Mouse (Mus musculus): ENCODE measurements around the gene Smg1.

Gene Smg1

GRCm38 (mm10) chr7:118143123-118143522 lies 100.3 kb downstream of the Smg1 start:
- DNase-seq (ENCODE audit: low spot score), result no peak

- DNase-seq (ENCODE audit: low spot score), result no peak
Observed at GRCm38 (mm10) chr7:118141271-118141670, 102.2 kb downstream of the Smg1 start.

- no peak for DNase-seq (ENCODE audit: low spot score)
Observed at GRCm38 (mm10) chr7:118135128-118135527, 108.3 kb downstream of the Smg1 start.

DNA sequence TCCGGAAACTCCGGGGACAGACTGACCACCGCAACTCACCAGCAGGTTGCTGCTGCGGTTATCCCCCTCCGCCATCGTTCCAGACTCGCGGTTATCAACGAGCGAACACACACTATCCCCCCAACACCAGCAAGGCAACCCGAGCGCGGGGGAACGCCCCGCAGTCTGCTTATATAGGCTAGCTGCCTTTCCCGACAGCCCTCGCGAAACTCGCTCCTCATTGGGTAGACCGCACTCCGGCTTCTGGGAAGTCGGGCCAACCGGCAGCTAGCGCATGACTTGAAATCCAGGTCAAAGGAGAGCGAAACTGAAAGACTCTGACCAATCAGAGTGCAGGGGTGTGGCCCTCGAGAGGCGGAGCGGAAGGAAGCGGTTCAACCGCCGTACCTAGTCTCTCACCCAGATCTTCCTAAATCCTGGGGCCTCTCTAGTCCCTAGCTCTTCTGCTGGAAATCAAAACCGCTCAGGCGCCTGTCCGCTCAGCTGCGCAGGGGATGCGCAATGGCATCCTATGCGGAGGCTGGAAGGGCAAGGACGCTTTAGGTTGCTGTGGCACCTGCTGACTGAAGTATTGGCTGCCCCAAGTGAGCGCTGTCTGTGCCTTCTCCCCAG lies 113.9 kb downstream of the Smg1 start, which contains the start of gene Arl6ip1:
Gene Arl6ip1 (minus strand): TSS at position 233 of the 612 bp plus-strand sequence.
- no peak for DNase-seq (ENCODE audit: low spot score)

DNA sequence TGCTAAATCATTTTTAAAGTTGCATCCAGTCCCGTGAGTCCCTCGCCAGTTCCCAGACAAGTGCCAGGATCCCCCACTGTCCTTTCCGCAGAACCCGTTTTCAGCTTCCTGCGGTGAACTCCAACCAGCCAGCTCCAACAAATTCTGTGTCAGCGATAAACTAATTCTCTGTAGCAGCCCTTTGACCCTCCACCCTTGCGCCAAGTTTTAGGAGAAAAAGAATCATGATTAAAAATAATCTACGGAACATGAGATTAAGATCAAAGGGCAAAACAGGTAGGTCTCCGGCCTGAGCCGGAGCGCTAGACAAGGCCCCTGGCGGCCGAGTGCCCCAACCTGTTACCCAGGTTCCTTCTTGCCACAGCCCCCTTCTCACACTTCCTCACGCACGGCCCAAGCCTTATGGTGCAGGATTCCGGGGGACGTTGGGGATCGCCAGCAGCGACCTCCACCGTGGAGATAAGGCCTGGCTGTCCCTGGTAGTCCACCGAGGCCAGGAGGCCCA lies 114.5 kb downstream of the Smg1 start:
- no peak for DNase-seq (ENCODE audit: low spot score)

DNA sequence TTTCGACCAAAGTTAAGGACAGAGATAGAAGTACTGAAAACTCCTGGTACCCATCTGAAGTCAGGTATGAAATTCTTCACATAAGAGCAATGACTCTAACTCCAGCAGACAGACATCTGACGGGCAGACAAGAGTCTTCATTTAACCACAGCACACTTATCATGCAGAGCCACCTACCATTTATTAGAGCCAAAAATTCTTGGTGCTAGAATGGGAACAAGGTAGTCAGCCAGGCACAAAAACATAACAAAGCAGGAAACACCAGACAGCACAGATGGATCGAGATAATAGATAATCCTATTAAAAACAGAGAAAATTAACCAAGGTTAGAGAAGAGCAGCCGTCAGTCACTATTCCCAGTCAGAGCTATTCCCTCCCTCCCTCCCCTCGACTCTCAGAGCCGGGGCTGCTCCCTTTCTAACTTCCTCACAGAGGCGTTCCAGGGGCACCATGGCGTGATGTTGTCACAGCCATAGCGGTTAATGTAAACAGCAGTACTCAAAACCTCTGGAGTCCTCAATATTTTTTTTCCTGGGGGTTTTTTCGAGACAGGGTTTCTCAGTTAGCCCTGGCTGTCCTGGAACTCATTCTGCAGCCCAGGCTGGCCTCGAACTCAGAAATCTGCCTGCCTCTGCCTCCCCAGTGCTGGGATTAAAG lies 117.1 kb downstream of the Smg1 start:
- peak; percentile 28 for DNase-seq (ENCODE audit: low spot score)

GRCm38 (mm10) chr7:118125736-118126135 lies 117.7 kb downstream of the Smg1 start:
- DNase-seq (ENCODE audit: low spot score), result no peak

GRCm38 (mm10) chr7:118123512-118124411 lies 119.7 kb downstream of the Smg1 start:
- DNase-seq (ENCODE audit: low spot score), result peak; percentile 38

DNA sequence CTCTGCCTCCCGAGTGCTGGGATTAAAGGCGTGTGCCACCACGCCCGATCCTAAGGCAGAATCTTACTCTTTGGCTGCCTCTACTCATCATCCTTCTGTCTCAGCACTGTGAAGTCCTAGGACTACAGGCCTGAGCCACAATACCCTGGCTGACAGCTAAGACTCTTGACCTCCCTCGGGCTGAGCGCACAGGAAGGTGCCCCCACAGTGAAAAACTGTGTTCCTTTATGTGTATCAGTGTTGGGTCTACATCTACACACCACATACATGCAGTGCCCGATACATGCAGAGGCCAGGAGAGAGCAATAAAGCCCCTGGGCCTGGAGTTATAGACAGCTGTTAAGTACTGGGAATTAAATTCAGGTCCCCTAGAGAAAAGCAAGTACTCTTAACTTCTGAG lies 121.2 kb downstream of the Smg1 start:
- no peak for DNase-seq (ENCODE audit: low spot score)

GRCm38 (mm10) chr7:118120654-118121053 lies 122.8 kb downstream of the Smg1 start:
- no peak for DNase-seq (ENCODE audit: low spot score)

DNA sequence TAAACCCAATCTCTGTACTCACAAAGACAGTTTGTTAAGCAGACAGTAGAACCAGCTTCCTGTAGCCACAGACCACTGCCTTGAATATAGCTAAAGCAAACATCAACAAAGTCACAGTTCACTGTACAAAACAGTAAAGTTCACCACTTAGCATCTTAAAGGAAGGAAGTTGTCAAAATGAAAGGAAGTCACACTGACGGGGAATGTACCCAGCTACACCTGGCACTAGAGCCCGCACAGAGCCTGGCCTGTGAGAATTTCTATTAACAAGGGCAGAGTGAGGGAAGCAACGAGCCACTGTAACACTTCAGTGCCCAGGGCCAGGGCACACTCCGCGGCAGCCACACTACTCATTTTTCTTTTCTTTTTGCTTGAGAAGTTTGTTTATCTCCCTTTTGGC lies 123.5 kb downstream of the Smg1 start:
- no peak for DNase-seq (ENCODE audit: low spot score)

- no peak for DNase-seq (ENCODE audit: low spot score)
Observed at GRCm38 (mm10) chr7:118119142-118119541, 124.3 kb downstream of the Smg1 start.

GRCm38 (mm10) chr7:118118426-118118825 lies 125.0 kb downstream of the Smg1 start:
- no peak for DNase-seq (ENCODE audit: low spot score)

DNA sequence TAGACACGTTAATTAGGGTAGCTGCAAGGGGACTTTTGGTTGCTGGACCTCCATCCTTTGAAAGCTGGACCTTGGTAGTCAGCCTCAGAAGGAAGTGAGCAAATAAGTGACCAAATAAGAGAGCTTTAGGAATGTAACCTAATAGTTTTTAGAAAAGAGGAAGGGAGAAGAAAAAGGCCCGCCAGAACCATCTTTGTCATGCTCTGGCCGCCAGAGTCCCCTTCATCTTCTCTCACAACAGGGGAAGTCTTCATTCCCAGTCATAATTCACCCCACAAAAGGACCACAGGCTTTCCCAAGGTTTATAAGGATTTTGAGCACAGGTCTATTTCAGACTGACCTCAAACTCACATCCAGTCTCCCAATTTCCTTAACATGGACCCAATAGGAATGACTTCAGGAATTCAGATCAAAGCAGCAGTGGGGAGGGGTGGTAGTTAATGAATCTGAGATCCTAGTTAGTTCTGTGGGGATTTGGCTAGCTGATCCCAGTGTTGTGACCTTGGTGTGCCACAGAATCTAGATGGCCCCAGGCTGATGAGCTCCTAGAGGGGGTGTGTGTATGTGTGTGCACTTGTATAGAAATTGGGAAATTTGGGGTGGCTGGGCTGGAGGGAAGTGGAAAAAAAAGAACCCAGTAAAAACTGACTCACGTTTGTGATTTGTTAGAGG lies 125.8 kb downstream of the Smg1 start:
- DNase-seq (ENCODE audit: low spot score), result no peak

- no peak for DNase-seq (ENCODE audit: low spot score)
Observed at GRCm38 (mm10) chr7:118116787-118117538, 126.5 kb downstream of the Smg1 start.

- peak; percentile 97 for DNase-seq (ENCODE audit: low spot score)
Observed at GRCm38 (mm10) chr7:118115877-118116568, 127.4 kb downstream of the Smg1 start, which contains the start of gene Rps15a. Gene Rps15a, minus strand, starts transcription at chr7:118116188.

GRCm38 (mm10) chr7:118115533-118115876 lies 128.0 kb downstream of the Smg1 start:
- no peak for DNase-seq (ENCODE audit: low spot score)

DNA sequence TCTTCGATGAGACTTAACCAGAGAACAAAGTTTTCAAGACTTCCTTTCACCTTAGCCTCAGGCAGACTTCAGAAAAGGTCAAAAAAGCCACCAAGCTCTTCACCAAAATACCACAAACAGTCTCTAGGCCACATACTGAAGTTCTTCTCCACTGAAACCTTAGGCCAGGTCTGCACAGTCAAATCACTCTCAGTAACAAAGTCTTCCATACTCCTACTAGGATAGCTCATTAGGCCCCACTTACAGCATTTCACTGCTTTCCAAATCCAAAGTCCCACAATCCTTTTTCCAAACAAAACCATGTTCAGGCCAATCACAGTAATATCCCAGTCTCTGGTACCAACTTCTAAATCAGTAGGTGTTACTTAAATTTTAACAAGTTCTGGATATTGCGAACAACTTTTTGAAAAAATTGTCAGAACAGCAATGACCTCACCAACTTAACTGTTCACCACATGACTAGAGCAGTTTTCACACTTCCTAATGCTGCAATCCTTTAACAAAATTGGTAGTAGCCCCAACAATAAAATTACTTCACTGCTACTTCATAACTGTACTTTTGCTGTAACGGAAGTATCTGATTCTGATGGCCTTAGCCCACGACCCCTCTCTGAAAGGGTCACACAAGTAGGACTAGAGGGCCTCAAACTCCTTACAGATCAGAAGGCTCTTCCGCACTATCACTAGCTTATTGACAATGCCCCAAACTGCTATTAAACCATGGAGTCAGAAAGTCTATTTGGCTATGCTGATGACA lies 129.8 kb downstream of the Smg1 start:
- DNase-seq (ENCODE audit: low spot score), result no peak

DNA sequence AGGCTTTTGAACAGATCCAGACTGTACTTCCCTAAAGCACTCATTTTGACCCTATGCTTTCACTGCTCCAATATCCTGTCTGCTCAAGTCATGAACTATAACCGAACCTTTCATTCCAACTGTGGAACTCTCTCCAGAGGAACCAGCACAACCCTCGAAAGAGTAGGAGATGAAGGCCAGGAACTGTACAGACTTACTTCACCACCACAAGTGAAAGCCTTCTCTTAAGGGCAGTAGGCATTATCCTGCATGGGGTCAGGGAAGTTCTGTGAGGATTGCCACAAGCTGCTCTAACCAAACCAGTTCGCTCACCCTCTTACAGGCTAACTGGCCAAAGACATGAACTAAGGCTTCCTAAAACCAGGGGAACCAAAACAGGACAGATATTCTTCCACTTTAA lies 132.3 kb downstream of the Smg1 start:
- DNase-seq (ENCODE audit: low spot score), result no peak

GRCm38 (mm10) chr7:118107671-118108070 lies 135.8 kb downstream of the Smg1 start:
- DNase-seq (ENCODE audit: low spot score), result no peak
